Mouse (Mus musculus) limb, embryonic 12.5 days (tissue): ENCODE results near the gene Elmo3. TPM values are rescaled to one million over a fixed set of nuclear protein-coding genes. Genes with fewer than 3 reads are reported as not detected.

ENCODE experiments used
- ATAC-seq: fragments of 200-750 bp; cut with Nextera tagmentation; 2 replicates; pipeline ENCODE4 v1.8.0; 2017; ENCODE audit warnings: low read depth, moderate TSS enrichment; ENCODE audit not compliant: insufficient number of reproducible peaks, insufficient read depth, low FRiP score, low TSS enrichment
- H3K27ac ChIP-seq: fragments of 300-500 bp; sonication (generic); 2 replicates; pipeline ENCODE4 v1.5.1; 2016; ENCODE audit warnings: mild to moderate bottlenecking, moderate library complexity
- H3K27me3 ChIP-seq: fragments of 300-500 bp; sonication (generic); 2 replicates; pipeline ENCODE4 v1.6.1; 2016; ENCODE audit warnings: mild to moderate bottlenecking, moderate library complexity
- H3K36me3 ChIP-seq: fragments of 300-500 bp; sonication (generic); 2 replicates; pipeline ENCODE4 v1.6.1; 2016; ENCODE audit warnings: mild to moderate bottlenecking, moderate library complexity
- H3K4me1 ChIP-seq: fragments of 300-500 bp; sonication (generic); replicated peaks from 2 replicates; pipeline ENCODE4 v1.6.1; 2016
- H3K4me2 ChIP-seq: fragments of 300-500 bp; sonication (generic); 2 replicates; pipeline ENCODE4 v1.6.1; 2016; ENCODE audit warnings: mild to moderate bottlenecking, moderate library complexity
- H3K4me3 ChIP-seq: fragments of 300-500 bp; sonication (generic); replicated peaks from 2 replicates; pipeline ENCODE4 v1.5.1; 2016; ENCODE audit warnings: mild to moderate bottlenecking
- H3K9ac ChIP-seq: fragments of 300-500 bp; sonication (generic); replicated peaks from 2 replicates; pipeline ENCODE4 v1.6.1; 2016; ENCODE audit warnings: mild to moderate bottlenecking, moderate library complexity
- H3K9me3 ChIP-seq: fragments of 300-500 bp; sonication (generic); 2 replicates; pipeline ENCODE4 v1.6.1; 2016; ENCODE audit warnings: mild to moderate bottlenecking, moderate library complexity
- WGBS: fragments of 180-500 bp; shearing (Covaris S2); methylation state at CpG from one replicate; pipeline ENCODE4 v1.1.7; 2016; 5-methylcytosine and 5-hydroxymethylcytosine counted together
- polyA plus RNA-seq: library from polyadenylated mRNA; unstranded; fragments of >200 nt; fragmentation: Nextera tagmentation; extraction: Ambion mirVana; gene quantifications from 2 replicates; pipeline ENCODE4 v1.2.1, GENCODE M21; 2016

Gene Elmo3
- polyA plus RNA-seq, 1 experiment from 2014 or later: 4.4 TPM

GRCm38 (mm10) chr8:105347428-105348221 lies 42.2 kb downstream of the Elmo3 start, which contains the start of gene Fhod1:
Gene Fhod1 (minus strand): TSS chr8:105347953.
- no peaks in the 10 kb centered on the region; the same call in 1 of the 2 replicates for H3K27me3 ChIP-seq
- H3K9ac ChIP-seq: peak within 1 kb of the TSS; percentile 83
- no peaks in the 10 kb centered on the region for H3K9me3 ChIP-seq
- ATAC-seq: peak; percentile 87
- H3K4me3 ChIP-seq: peak within 1 kb of the TSS; percentile 75
- peak within 1 kb of the TSS; percentile 94 for H3K4me2 ChIP-seq
- under 1% methylated on average over 53 of the region's 53 CpGs for WGBS
- H3K4me1 ChIP-seq: peaks cover 32% of the 10 kb centered on the region
- no peaks in the 10 kb centered on the region for H3K36me3 ChIP-seq
- H3K27ac ChIP-seq: peak within 1 kb of the TSS; percentile 90

GRCm38 (mm10) chr8:105348450-105349095 lies 43.2 kb downstream of the Elmo3 start, which contains the start of gene Slc9a5:
Gene Slc9a5 (plus strand): TSS chr8:105348843.
- under 1% methylated on average over 34 of the region's 34 CpGs for WGBS
- Histone ChIP-seq H3K36me3 (0 out of 2 replicates have a peak, but pooled peaks cover 2% of the 10 kb centered on the region), H3K27me3 (no peaks in the 10 kb centered on the region; the same call in 1 of the 2 replicates), H3K9me3 (no peaks in the 10 kb centered on the region), H3K4me1 (peaks cover 34% of the 10 kb centered on the region), H3K9ac (peak within 1 kb of the TSS; percentile 83), H3K27ac (peak within 1 kb of the TSS; percentile 90), H3K4me2 (peak within 1 kb of the TSS; percentile 94), H3K4me3 (peak within 1 kb of the TSS; percentile 75)
- peak; percentile 5; the same call in 1 of the 2 replicates for ATAC-seq

- peak overlapping the region; percentile 83 for H3K9ac ChIP-seq
- 0 out of 2 replicates have a peak, but pooled peaks cover 7% of the 10 kb centered on the region for H3K36me3 ChIP-seq
- H3K4me2 ChIP-seq: peak overlapping the region; percentile 94
- no peaks in the 10 kb centered on the region for H3K9me3 ChIP-seq
- H3K4me1 ChIP-seq: peaks cover 40% of the 10 kb centered on the region
- H3K4me3 ChIP-seq: peak overlapping the region; percentile 75
- 0 out of 2 replicates have a peak, but pooled peaks have one; percentile 4 for ATAC-seq
- H3K27me3 ChIP-seq: no peaks in the 10 kb centered on the region; the same call in 1 of the 2 replicates
- H3K27ac ChIP-seq: peak overlapping the region; percentile 90
- WGBS: under 1% methylated on average over 30 of the region's 48 CpGs
Measured at GRCm38 (mm10) chr8:105349096-105349771, 43.8 kb downstream of the Elmo3 start.

- H3K4me1 ChIP-seq: peaks cover 45% of the 10 kb centered on the region
- H3K4me3 ChIP-seq: peak overlapping the region; percentile 75
- no peaks in the 10 kb centered on the region for H3K9me3 ChIP-seq
- peak overlapping the region; percentile 94 for H3K4me2 ChIP-seq
- no peak overlapping the region; the same call in 1 of the 2 replicates for H3K9ac ChIP-seq
- H3K27ac ChIP-seq: no peak overlapping the region
- H3K36me3 ChIP-seq: 0 out of 2 replicates have a peak, but pooled peaks cover 11% of the 10 kb centered on the region
- H3K27me3 ChIP-seq: no peaks in the 10 kb centered on the region; the same call in 1 of the 2 replicates
- WGBS: 35% methylated on average over 7 of the region's 7 CpGs
- ATAC-seq: no peak
Measured at GRCm38 (mm10) chr8:105350186-105350585, 44.8 kb downstream of the Elmo3 start.

GRCm38 (mm10) chr8:105353583-105354135 lies 48.3 kb downstream of the Elmo3 start:
- H3K9ac ChIP-seq: no peak overlapping the region
- no peak overlapping the region for H3K4me2 ChIP-seq
- H3K9me3 ChIP-seq: no peaks in the 10 kb centered on the region
- H3K4me1 ChIP-seq: peaks cover 29% of the 10 kb centered on the region
- ATAC-seq: no peak
- no peak overlapping the region for H3K27ac ChIP-seq
- H3K27me3 ChIP-seq: no peaks in the 10 kb centered on the region; the same call in 1 of the 2 replicates
- 83% methylated on average over 8 of the region's 8 CpGs for WGBS
- H3K36me3 ChIP-seq: peaks cover 45% of the 10 kb centered on the region
- H3K4me3 ChIP-seq: no peak overlapping the region

- no peaks in the 10 kb centered on the region; the same call in 1 of the 2 replicates for H3K27me3 ChIP-seq
- H3K4me3 ChIP-seq: no peak overlapping the region
- no peak overlapping the region for H3K4me2 ChIP-seq
- H3K36me3 ChIP-seq: peaks cover 50% of the 10 kb centered on the region
- no peak overlapping the region for H3K9ac ChIP-seq
- no peak for ATAC-seq
- H3K4me1 ChIP-seq: peaks cover 29% of the 10 kb centered on the region
- H3K9me3 ChIP-seq: no peaks in the 10 kb centered on the region
- H3K27ac ChIP-seq: no peak overlapping the region
- 67% methylated on average over 4 of the region's 4 CpGs for WGBS
Measured at GRCm38 (mm10) chr8:105354549-105354948, 49.1 kb downstream of the Elmo3 start.

GRCm38 (mm10) chr8:105355179-105356024 lies 50.0 kb downstream of the Elmo3 start:
- WGBS: 63% methylated on average over 26 of the region's 26 CpGs
- Histone ChIP-seq H3K9ac (no peak overlapping the region), H3K4me2 (no peak overlapping the region), H3K27me3 (no peaks in the 10 kb centered on the region; the same call in 1 of the 2 replicates), H3K9me3 (no peaks in the 10 kb centered on the region), H3K36me3 (peaks cover 50% of the 10 kb centered on the region), H3K4me1 (peaks cover 21% of the 10 kb centered on the region), H3K4me3 (no peak overlapping the region), H3K27ac (no peak overlapping the region)
- ATAC-seq: no peak

GRCm38 (mm10) chr8:105356681-105357080 lies 51.3 kb downstream of the Elmo3 start:
- Histone ChIP-seq H3K27me3 (no peaks in the 10 kb centered on the region), H3K36me3 (peaks cover 50% of the 10 kb centered on the region), H3K4me2 (no peak overlapping the region), H3K9ac (no peak overlapping the region), H3K27ac (no peak overlapping the region), H3K4me3 (no peak overlapping the region), H3K9me3 (no peaks in the 10 kb centered on the region), H3K4me1 (peaks cover 18% of the 10 kb centered on the region)
- ATAC-seq: no peak
- 87% methylated on average over 14 of the region's 14 CpGs for WGBS

- peaks cover 55% of the 10 kb centered on the region for H3K36me3 ChIP-seq
- no peak for ATAC-seq
- no peaks in the 10 kb centered on the region for H3K9me3 ChIP-seq
- no peak overlapping the region for H3K4me2 ChIP-seq
- no peak overlapping the region for H3K27ac ChIP-seq
- no peak overlapping the region for H3K4me3 ChIP-seq
- H3K4me1 ChIP-seq: peaks cover 10% of the 10 kb centered on the region
- H3K9ac ChIP-seq: 0 out of 2 replicates have a peak overlapping the region, but pooled peaks have one; percentile 23
- WGBS: 71% methylated on average over 15 of the region's 15 CpGs
- H3K27me3 ChIP-seq: no peaks in the 10 kb centered on the region
Measured at GRCm38 (mm10) chr8:105359208-105359607, 53.8 kb downstream of the Elmo3 start.

GRCm38 (mm10) chr8:105359646-105360045 lies 54.2 kb downstream of the Elmo3 start:
- Histone ChIP-seq H3K27me3 (no peaks in the 10 kb centered on the region), H3K9ac (0 out of 2 replicates have a peak overlapping the region, but pooled peaks have one; percentile 23), H3K36me3 (peaks cover 59% of the 10 kb centered on the region), H3K4me2 (no peak overlapping the region), H3K27ac (no peak overlapping the region), H3K4me3 (no peak overlapping the region), H3K4me1 (peaks cover 8% of the 10 kb centered on the region), H3K9me3 (no peaks in the 10 kb centered on the region)
- ATAC-seq: no peak
- 35% methylated on average over 4 of the region's 4 CpGs for WGBS
